Mouse (Mus musculus): ENCODE results near the gene N4bp3. TPM values are rescaled to one million over a fixed set of nuclear protein-coding genes. Genes with fewer than 3 reads are reported as not detected.
"Not testable (repeated sequence)": the region's sequence is repeated elsewhere in the genome, so short reads cannot be mapped to it uniquely, and the experiment has no call there.

N4bp3 gene
- total RNA-seq, 4 experiments from 2014 or later: 2.0 to 3.1 (median 2.5) TPM

DNA sequence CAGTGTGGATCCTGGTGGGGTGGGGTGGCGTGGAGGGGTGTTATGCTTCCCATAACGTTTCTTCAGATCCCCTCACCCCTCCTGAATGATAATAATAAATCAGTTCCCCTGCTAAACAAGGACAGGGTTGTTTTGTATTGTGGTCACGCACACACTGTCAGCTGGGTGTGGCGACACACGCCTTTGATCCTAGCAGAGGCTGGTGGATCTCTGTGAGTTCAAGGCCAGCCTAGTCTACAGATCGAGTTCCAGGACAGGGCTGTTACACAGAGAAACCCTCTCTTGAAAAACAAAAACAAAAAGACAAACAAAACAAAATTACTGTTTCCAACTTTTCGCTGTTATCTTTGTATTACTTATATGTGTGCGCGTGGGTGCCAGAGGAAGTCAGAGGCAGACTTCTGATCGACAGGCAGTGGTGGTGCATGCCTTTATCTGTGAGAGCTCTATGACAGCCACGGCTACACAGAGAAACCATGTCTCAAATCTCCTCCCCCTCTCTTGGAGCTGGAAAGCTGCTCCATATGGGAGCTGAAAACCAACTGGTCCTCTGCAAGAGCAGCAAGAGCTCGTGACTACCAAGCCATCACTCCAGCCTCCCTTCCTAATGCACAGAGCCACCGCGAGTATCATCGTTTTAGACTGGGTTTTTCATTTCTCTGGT, 20.9 kb downstream of the N4bp3 start:
- no peak for DNase-seq (ENCODE audit: low spot score in 2 of 2)

DNA sequence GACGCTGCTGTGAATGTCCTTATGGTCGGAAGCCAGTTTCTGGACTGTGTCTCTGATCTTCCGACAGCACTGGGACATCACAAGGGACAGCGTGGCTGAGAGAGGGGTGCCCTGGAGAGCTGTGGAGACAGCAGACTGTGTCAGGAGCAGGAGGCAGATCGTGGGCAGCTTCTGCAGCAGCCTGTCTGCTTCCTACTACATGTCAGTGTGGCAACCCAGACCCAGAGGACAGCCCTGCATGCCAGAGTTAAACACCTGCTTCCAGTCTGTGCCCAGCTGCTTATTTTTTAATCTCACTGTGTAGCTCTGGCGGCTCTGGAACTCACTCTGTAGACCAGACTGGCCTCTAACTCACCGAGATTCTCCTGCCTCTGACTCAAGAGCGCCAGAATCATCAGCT, 22.7 kb downstream of the N4bp3 start:
- DNase-seq (ENCODE audit: low spot score in 2 of 2): no peak

DNA sequence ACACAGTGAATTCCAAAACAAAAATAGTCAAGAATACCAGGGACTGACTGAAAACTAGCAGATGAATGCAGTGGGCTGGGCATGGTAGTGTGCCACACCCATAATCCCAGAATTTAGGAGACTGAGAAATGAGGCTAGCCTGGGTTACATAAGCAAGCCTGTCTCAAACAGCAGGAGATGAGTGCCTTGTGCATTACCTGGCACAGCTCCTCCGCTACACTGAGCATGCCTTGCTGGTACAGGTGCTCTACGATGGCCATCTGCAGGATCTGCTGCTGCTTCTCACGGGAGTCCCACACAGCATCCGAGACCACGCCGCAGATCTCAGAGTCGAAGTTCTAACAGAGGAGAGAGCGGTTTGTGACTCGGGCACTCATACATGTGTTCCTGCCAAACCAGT, 23.2 kb downstream of the N4bp3 start:
- no peak for DNase-seq (ENCODE audit: low spot score in 2 of 2)

DNA sequence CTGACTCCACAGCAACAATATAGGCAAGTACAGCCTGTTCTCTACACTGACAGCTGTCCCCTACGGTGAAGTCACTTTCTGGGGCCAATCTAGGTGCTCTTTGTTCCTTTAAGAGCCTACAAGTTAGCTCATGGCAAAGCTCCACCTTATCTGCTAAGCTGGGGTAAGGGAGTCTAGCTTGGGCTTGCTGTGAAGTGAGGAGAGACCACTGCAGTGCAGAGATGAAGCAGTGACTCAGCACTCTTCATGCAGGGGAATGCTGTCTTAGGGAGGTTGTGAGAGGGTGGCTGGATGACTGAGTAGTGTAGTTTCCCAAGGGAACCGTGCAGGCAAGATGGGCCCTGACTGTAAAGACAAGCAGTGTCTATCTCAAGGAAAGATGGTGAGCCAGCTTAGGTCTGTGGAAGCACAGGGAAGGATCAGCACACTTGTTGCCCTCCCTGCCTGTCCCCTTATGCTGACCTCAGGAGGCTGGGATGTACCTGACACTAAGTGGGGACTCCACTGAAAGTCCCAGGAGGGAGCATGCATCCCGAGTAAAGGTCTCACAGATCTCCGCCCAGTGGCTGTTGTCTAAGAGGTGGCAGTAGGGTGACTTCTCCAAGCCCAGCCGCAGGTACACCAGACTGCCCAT, 25.3 kb downstream of the N4bp3 start:
- DNase-seq (ENCODE audit: low spot score in 2 of 2): no peak

DNA sequence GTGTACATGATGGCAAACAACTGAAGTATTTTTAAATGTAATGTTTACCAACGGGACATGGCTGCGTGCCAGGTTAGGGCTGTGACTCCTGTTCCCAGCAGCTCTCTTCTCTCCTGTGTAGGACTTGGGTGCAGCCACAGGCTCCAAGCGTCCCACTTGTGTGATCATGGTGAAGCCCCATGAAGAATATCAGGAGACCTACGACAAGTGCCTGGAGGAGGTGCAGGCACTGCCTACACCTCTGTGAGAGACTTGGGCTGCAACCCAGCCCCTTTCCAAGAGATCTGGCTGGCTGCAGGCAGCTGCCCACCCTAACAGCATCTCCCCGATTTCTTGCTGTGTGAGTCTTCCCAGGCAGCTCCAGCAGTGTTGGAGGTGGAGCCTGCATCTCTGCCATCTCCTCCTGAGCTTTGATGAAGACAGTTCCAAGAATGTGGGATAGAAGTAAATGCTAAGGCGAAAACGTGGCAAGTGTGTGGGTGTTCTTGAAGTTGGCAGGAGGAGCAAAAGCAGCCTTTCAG, 27.6 kb downstream of the N4bp3 start:
- DNase-seq (ENCODE audit: low spot score in 2 of 2): no peak

DNA sequence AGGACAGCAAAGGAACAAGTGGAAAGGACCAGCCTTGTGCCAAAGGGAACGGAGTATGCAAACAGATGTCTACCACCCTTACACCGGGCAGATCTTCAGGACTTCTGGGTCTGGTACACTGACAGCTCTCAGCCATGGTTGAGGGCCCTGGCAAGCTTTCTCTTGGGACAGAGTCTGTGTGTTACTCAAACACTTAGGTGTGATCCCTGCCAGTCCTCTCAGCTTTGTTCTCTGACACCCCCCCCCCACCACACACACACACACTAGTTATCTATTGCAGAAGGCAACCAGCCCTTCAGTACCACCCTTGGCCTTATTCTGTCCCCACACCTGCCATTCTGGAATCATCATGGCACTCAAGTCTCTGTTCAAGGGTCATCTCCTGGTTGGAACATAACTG, 28.9 kb downstream of the N4bp3 start:
- DNase-seq (ENCODE audit: low spot score in 2 of 2): no peak

DNA sequence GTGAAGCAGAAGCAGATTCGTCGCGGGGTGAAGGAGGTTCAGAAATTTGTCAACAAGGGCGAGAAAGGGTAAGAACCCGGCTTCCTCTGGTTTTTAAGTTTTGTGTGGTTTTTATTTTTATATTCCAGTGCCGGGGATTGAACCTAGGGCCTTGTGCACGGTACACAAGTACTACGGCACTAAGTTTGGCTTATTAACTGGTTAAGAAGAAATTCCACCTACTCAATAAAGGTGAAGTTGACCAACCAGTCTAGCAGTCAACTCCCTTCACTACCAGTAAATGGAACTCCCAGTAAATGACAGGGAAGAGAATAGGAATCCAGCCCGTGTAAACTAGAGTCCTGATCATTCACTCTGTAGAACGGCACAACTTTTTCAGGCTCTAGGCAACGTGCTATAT, 30.6 kb downstream of the N4bp3 start:
- DNase-seq (ENCODE audit: low spot score in 2 of 2): no peak

DNA sequence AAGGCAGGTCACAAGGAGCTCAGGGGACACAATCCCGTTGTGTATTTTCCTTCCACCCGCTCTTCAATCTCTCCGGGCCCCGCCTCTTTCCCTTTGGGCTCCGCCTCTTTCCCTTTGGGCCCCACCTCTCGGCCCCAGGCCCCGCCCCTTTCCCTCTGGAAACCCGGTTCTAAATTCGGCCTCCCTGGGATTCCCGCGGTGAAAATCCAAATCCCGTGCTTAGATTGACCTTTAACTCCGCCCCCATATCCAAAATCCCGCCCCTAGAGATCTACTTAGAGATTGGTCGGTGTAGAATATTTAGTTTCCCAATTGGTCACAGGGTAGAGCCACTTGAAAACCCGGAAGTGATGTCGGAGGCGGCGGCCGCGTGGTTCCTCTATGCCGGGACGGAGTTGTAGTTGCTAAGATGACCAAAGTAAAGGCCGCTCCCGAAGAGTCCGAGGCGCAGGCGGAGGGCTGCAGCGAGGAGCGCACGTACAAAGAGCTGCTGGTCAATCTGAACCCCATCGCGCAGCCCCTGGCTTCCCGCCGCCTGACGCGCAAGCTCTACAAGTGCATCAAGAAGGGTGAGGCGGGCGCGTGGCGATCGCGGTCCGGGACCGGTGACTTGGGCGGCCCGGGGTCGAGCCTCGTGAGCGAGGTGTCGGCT, 31.1 kb downstream of the N4bp3 start, which contains the start of gene Nhp2:
Nhp2 (plus strand) TSS at position 327 of the 652 bp plus-strand sequence.
- peak; percentile 97 to 98 for DNase-seq (ENCODE audit: low spot score in 2 of 2)

DNA sequence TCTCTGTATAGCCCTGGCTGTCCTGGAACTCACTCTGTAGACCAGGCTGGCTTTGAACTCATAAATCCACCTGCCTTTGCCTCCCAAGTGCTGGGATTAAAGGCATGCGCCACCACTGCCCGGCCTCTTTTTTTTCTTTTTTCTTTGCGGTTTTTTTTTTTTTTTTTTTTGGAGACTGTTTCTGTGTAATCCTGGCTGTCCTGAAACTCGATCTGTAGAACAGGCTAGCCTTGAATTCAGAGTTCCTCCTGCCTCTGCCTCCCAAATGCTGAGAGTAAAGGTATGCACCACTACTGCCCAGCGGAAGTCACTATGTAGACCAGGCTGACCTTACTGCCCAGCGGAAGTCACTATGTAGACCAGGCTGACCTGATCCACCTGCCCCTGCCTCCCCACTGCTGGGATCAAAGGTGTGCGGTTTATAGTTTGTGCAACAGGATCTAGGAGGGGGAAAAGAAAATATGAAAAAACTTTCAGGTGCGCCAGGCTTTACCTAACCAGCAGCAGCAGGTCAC, 31.7 kb downstream of the N4bp3 start:
- no peak for DNase-seq (ENCODE audit: low spot score in 2 of 2)

DNA sequence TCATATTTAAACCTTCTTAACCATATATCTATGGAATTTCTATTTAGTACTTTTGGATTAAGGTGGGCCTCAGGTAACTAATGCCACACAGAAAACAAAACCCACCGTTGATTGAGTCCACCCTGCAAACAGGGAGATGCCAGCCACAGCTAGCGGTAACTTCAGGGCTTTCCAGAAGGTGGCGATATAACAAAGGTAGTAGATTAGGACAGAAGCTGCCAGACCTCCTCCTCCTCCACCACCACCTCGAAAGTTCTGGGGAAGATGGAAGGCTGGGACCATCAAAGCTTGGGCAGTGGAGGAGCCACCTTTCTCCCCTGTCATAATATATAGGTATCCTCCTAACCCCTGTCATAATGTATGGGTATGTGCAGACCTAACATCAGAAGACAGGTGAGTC, 32.9 kb downstream of the N4bp3 start:
- peak; percentile 34 to 55 for DNase-seq (ENCODE audit: low spot score in 2 of 2)

DNA sequence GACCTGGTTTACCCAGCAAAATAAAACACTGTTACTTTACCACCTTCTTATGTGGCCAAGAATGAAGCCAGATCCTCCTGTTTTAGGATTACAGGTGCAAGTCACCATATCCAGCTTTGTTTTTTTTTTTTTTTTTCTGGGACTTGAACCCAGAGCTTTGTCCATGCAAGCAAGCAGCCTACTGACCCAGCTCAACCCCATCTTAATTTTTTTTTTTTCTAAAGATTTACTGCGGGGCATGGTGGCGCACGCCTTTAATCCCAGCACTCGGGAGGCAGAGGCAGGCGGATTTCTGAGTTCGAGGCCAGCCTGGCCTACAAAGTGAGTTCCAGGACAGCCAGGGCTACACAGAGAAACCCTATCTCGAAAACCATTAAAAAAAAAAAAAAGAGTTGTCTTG, 34.5 kb downstream of the N4bp3 start:
- DNase-seq (ENCODE audit: low spot score in 2 of 2): not testable (repeated sequence)

DNA sequence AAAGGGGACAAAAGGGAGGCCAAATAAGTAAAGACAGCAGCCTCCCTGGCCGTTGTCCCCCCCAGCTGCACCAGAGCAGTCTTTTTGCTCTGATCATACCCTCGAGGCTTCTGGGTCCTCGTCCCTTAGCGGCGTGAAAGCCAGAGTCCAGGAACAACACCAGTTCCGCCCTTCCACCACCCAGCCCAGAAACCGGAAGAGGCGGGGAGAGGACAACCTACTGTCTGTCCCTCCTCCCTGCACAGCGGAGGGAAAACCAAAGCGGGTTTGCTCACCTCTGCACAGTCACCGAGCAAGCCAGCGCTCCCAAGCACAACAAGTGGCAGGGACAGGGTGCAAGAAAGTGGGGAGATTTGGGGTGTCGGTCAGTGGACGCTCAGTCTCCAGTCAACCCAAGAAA, 35.0 kb downstream of the N4bp3 start:
- peak; percentile 33 to 52 for DNase-seq (ENCODE audit: low spot score in 2 of 2)

DNA sequence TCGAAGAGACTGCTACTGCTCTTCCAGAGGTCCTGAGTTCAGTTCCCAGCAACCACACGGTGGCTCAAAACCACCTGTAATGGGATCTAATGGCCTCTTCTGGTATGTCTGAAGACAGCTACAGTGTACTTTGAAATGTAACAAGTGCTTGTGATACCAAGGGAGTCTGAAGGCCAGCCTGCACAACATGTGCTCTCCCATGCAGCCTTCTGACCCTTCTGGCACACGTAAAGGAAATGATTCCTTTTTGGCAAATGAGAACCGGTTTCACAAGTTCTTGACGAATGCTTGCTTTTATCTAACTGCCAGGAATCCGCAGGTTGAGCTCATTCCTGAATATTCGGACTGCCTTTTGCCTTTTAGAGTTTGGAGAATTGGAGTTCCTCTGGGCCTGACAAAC, 35.5 kb downstream of the N4bp3 start:
- DNase-seq (ENCODE audit: low spot score in 2 of 2): no peak

DNA sequence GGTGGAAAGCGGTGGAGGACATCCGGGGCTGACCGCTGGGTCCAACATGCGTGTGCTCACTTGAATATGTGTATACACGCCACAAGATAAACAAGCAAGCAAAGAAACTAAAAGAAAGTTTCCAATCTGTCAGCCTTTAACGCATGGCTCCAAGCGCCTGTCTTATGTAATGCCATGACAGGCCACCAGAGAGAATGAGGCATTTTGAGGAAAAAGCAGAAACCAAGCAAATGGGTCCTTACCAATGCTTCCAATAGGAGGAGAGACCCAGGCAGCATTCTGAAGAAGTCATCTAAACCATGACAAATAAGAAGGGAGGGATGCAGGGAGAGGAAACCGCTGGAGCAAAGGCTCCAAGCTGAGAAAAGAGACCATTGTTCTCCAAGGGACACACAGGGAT, 36.4 kb downstream of the N4bp3 start:
- DNase-seq (ENCODE audit: low spot score in 2 of 2): no peak

DNA sequence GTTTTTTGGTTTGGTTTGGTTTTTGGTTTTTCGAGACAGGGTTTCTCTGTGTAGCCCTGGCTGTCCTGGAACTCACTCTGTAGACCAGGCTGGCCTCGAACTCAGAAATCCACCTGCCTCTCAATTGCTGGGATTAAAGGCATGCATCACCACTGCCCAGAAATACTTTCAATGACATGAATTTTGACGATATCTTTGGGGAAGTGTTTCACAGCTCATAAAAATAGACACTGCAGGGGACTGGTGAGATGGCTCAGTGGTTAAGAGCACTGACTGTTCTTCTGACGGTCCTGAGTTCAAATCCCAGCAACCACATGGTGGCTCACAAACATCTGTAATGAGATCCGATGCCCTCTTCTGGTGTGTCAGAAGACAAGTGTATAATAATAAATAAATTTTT, 40.7 kb downstream of the N4bp3 start:
- DNase-seq (ENCODE audit: low spot score in 2 of 2): not testable (repeated sequence)

DNA sequence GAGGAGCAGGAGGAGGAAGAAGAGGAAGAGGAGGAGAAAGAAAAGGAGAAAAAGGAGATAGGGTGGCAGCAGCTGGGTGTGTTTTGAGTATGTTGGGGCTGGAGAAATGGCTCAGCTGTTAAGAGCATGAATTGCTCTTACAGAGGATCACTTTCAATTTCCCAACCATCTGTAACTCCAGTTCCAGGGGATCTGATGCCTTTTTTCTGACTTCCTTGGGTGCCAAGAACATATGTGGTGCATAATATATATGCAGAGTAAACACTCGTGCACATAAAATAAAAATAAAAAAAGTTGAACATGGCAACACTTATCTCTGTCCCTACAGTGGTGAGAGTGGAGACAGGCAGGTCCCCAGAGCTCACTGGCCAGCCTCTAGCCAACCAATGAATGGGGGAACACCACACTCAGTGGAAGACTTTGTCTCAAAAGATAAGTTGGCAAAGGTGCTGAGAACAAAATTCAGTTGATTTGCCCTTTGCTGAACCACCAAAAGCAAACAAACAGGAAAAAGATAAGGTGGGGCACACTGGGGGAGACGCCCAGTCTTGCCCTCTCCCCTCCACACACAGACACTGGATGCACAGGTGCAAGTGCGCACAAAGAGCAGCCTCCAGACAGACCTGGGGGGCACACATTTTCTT, 41.3 kb downstream of the N4bp3 start:
- DNase-seq (ENCODE audit: low spot score in 2 of 2): no peak

DNA sequence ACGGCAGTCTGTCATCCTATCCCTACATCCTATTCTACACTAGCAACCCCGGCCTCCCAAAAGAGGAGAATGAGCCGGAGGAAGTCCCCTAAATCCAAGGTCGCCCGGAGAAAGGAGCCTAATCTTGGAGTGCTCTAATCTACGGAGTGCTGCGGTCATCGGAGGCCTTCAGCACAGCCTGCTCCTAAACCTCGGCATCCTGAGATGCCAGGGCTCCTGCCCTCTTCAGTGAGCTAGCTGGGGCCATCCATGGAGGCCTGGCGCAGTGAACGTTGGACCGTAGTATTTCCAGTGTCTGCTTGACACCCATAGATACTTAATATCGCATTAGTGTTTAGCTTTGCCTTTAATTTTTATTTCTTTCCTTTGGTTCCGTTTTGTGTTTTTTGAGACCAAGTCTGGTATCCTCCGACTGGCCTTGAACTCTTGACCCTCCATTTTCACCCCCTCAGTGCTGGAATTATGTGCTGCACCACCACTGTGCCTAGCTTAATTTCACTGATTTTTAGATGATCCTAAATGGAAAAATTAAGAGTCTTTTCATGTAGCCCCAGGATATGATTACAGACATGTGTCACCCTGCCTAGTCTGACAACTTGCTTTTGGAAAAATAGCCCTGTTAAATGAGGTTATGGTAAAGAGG, 43.4 kb downstream of the N4bp3 start:
- DNase-seq (ENCODE audit: low spot score in 2 of 2): no peak

DNA sequence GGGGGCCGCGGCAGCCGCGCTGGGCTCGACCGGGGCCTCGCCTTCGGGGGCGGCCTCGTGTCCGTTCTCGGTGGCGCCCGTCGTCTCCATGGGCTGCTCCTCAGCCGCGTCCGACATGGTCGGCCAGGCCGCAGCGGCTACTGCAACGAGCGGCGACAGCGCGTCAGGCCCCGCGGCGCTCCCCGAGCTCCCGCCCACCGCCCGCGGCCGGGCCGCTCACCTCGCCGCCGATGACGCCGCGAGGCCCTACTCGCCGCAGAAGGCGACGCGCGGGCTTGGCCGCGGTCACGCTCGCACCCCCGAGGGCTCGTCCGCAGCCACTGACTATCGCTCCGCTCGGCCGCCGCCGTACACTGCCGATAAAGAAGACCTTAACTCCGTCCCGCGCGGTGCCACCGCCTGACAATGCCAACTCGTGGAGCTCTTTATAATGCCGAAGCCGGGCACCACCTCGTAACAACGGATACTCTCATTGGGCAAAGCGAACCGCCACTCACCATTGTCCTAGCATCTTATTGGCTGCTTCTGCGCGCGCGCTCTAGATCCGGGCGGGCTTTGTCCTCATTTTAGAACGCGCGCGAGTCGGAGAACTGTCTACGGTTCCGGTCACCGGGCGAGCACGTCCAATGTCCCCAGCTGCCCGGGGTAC, 44.1 kb downstream of the N4bp3 start, which contains the start of gene Hnrnpab:
Hnrnpab (minus strand) TSS at position 401 of the 649 bp plus-strand sequence.
- peak; percentile 95 to 97 for DNase-seq (ENCODE audit: low spot score in 2 of 2)

DNA sequence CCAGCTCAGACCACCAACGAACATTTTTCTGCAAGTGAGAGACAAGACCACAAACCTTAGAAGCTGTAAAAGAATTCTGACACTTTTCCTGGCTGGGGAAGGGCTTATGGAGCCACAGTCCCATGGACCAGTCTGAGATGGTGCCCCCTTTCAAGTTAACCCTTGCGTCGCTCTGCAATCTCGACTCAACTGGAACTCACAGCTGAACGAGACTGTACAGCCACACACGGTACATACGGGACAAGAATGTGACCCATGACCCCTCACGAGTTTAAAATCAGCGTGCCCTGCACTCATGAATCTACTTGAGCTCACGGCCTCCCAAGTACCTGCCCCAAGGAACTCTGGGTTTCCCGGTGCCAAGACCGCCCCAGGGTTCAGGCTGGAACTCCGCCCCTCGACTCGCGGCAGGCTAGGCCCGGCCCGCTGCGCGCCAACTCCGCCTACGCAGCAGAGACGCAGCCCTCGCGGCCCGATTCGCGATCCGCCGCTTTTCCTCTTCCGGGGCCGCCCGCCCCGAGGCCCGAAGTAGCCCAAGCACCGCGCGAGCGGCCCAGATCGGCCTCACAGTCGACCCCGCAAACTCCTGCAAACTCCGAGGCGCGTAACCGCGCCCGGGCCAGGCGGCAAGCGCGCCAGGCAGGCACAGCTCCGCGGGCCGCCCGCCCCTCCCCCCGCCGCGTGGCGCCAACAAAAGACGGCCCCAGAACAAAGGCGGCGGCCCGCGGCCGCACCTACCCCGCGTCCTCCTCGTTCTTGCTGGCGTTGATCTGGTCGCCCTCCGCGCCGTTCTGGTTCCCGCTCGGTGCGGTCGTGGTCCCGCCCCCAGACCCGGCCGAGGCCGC, 44.8 kb downstream of the N4bp3 start:
- peak; percentile 81 to 85 for DNase-seq (ENCODE audit: low spot score in 2 of 2)

DNA sequence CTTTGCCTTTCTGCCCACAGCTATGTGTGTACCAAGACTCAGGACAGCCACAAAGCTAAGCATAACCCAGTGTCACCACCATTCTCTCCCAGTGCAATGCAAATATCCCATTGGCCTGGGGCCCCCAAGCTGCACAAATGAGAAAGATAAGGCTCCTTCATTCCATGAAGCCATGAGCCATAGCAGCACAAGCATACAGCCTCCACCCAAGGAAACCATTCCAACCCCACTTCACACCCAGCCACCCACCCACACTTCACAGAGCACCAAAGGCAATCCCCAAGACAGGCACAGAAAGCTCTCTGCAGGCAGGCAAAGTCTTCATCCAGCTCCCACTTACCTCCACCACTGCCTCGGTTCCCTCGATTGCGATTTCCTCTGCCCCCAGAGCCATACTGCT, 48.4 kb downstream of the N4bp3 start:
- no peak for DNase-seq (ENCODE audit: low spot score in 2 of 2)
